Mouse (Mus musculus) mature B cell (primary cell): ENCODE measurements at regions not wholly inside any gene's neighbourhood (a gene's known extent, or its start where the extent isn't known, plus 50 kb on each side); places are given as distances from the start of the nearest gene placed in this dataset.

Experiments
- in situ Hi-C: fragments of 300-500 bp; cut with MboI; formaldehyde crosslinking; loops from 2 replicates; pipeline ENCODE4 v1.14.3; 2019

DNA sequence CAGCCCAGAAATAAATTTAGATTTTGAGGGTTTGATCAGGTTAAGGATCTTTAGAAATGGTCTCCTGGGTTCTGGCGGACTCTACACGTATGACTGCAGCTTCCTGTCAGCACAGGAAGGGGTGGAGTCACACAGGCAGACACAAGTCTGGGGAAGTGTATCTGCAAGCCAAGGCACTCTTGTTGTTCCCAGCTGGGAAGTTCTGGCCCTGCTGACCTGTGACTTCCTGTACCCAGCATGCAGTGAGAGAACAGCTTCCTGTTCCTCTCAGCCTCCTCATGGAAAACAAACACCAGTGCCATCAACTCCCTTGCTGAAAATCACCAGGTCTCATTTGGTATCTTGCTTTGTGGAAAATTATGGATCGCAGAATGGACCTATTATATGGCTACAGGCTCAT lies 140.9 kb downstream of the Ets2 start:
- in situ Hi-C loops, result no loop called here

GRCm38 (mm10) chr16:95839512-95840253 lies 137.8 kb downstream of the Ets2 start:
- in situ Hi-C loops, result no loop called here

DNA sequence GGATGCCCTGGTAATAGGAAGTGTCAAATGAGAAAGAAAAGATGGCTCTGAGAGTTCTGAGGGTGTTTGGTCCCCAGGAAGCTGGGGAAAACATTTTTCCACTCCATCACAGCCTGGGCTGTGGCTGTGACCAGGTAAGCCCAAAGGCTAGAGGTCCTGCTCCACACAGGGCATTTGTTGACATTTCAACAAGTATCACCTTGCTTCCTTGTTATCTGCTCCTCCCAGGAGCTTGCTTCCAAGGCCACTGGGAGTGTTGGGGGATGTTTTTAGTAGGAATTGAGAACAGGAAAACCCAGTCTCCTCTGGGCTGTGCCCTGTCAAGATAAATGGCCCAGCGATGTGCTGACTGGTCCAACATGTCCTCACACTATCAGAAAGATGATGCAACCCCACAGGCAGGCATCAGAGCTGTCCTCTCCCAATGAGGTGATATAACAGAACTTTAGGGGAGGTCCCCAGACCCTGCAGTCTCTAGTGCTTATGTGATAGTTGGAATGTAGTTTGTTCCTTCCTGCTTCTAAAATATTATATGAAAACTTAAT lies 137.1 kb downstream of the Ets2 start:
- in situ Hi-C loops, result no loop called here

- in situ Hi-C loops, result no loop called here
Measured at GRCm38 (mm10) chr16:95838478-95838846, 136.6 kb downstream of the Ets2 start.

GRCm38 (mm10) chr16:95837723-95838477 lies 136.0 kb downstream of the Ets2 start:
- in situ Hi-C loops, result no loop called here

DNA sequence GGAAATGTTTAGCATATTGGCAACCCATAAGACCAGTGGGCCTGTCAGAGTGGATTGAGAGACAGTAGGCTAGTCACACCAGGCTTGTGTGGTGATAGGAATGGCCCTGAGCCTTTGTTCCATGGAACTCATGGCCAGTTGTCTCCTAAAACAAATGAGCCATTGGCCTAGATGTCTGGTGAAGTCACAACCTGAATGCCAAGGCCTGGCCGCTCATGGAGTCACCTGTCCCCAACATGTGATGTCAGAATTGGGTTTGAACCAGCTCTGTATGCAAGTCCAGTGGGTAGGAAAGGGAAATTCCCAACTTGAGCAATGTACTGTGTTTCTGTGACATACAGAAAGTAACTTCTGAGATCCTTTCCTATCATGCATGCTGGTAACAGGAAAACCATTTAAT lies 134.1 kb downstream of the Ets2 start:
- in situ Hi-C loops, result no loop called here

DNA sequence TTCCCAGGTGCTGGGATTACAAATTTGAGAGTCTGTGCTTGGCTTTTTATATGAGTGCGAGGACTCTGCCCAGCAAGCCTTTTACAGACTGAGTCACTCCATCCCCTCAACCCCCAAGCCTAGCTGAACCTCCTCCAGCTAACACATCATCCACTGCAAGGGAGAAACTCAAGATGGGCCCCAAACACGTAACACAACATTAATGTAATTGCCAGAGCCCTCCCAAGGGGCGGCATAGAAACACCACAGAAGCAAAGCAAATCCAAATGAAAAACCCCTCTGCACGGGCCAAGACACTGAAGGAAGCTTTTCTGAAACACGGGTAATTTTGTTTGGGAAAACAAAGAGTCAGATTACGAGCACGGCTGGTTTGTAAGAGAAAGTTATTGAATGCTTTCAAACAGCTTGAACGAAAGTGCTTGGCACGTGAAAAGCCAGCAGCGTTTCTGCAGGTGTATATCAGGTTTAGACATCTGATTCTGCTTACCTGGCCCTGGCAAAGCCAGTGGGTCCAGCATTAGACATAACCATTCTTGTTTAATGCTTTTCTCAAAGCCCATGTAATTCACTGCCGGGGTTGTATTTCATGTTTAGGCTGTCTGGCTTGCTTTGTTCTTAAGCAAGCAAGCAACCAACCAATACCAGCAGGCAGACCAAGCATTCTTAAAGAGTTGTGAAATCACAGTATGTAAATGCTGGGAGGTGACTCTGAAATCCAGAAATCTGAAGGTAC lies 132.8 kb downstream of the Ets2 start:
- in situ Hi-C loops, result no loop called here

GRCm38 (mm10) chr16:95833455-95833854 lies 131.6 kb downstream of the Ets2 start:
- in situ Hi-C loops, result no loop called here

GRCm38 (mm10) chr16:95832346-95832739 lies 130.5 kb downstream of the Ets2 start:
- in situ Hi-C loops, result no loop called here

DNA sequence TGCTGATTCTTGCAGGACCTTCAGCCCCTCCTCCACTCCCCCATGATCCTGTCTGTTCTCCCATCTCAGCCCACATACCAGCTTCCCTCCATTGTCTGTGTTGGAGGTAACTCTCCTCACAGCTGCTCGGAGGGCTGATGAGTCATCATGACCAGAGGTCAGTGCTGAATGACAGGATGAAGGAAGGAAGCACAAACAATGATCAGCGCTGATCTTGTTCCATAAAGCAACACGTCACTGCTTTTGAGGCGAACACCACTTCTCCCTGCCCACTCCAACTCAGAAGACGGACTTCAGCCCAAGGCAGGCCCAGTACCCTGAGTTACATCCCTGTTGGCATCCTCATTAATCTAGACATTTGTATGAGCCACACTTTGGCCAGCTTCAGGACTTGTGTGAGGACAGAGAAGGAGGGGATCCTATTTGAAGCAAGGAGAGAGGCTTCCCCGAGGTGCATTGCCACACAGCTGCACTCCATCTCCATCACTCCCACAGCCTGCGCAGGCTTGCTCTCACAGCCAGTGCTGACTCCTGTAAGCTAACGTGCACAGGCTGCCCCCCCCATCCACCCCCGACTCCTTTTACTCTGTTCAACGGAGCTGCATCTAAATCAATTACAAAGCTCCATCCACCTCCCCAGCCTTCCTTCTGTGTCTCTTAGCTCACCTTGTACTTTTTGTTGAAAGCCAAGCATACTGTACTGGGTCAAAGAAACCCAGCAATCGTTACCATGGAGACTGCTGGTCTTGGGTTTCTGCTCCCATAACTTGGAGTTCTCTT lies 129.9 kb downstream of the Ets2 start:
- in situ Hi-C loops, result no loop called here

- in situ Hi-C loops, result loop anchor here (10.0 kb wide), 1 partner anchor 103 kb away; no protein-coding TSS in a partner anchor
Measured at GRCm38 (mm10) chr16:95827402-95827737, 125.5 kb downstream of the Ets2 start.

- in situ Hi-C loops, result loop anchor here (10.0 kb wide), 1 partner anchor 102 kb away; no protein-coding TSS in a partner anchor
Measured at GRCm38 (mm10) chr16:95826681-95827401, 125.0 kb downstream of the Ets2 start.

- in situ Hi-C loops, result loop anchor here (10.0 kb wide), 1 partner anchor 101 kb away; no protein-coding TSS in a partner anchor
Measured at GRCm38 (mm10) chr16:95825723-95826122, 123.8 kb downstream of the Ets2 start.

DNA sequence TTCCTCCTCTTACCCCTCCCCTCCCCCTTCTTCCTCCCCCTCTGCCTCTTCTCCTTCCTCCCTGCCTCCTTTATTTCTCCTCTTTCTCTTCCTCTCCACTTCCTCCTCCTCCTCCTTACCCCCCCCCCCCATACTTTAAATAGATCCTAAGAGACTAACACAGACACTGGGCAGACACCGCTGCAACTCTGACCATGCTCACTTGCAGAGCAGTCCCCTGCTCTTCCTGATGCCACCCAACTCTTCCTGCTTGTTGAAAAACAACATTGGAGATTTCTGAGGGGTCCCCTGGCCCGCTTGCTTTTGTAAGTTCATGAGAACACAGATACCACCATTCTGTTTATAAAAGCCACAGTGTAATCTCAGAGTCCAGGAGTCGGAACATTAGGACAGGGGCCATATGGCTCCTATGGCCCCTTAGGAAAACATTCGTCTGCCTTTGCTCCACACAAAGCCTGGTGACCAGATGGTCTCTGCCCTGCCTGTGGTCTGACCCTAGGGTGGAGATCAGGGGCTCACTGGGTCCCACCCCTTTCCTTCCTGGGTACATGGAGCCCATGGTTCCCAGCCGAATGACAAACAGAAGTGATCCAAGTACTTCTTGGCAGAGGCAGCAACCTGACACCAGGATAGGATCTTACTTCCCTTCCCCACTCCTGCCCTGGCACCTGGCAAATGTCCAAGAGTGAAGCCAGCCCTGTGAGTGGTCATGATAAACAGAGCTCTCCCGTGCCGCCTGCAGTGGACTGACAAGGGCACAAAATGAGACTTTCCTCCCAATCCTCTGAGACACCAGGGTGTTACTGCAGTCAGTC lies 123.1 kb downstream of the Ets2 start:
- in situ Hi-C loops, result loop anchor here (10.0 kb wide), 1 partner anchor 100 kb away; no protein-coding TSS in a partner anchor

DNA sequence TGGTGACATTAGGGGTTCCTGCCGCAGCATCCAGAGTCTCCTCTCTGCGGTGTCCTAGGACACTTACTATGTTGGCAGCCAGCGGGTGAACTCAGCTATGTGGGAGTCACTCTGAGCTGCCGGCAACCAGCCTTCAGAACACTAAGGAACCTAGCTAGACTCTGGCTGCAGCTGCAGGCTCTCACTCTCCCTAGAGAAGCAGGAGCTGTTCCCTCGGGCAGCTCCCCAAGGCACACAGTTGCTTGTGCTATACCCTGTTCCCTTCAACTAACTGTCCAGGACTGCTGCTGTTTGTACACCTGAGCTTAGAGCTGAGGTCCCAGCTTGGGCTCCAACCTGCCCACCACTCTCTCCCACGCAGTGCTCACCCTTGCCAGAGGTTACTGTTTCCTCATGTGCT lies 121.9 kb downstream of the Ets2 start:
- in situ Hi-C loops, result loop anchor here (10.0 kb wide), 1 partner anchor 99 kb away; no protein-coding TSS in a partner anchor

- in situ Hi-C loops, result loop anchor here (10.0 kb wide), 1 partner anchor 96 kb away; no protein-coding TSS in a partner anchor
Measured at GRCm38 (mm10) chr16:95821080-95821479, 119.2 kb downstream of the Ets2 start.

DNA sequence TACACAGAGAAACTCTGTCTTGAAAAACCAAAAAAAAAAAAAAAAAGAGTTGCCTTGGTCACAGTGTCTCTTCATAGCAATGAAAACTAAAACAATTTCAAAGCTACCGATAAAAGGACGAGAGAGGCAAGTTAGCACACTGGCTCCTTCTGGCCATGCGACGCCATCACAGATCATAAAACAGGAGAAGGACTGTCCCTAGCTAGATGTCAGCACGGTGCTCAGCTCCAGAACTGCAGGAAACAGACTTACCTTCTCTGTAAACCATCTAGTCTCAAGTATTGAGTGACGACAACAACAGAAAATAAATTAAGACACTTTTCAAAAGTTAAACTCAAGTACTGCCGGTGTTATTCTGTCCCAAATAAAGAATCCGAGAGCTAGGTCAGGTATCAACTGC lies 118.7 kb downstream of the Ets2 start:
- in situ Hi-C loops, result loop anchor here (10.0 kb wide), 1 partner anchor 96 kb away; no protein-coding TSS in a partner anchor

DNA sequence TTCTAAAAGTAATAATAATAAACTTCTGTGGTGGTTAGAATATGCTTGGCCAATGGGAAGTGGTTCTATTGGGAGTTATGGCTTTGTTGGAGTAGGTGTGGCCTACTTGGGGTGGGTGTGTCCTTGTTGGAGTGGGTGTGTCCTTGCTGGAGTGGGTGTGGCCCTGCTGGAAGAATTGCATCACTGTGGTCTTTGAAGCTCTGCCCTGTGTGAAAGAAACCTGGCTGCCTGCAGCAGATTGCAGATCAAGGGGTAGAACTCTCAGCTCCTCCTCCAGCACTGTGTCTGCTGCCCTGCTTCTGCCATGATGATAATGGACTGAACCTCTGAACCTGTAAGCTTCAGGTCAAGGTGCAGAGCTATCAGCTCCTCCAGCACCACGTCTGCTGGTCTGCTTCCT lies 118.1 kb downstream of the Ets2 start:
- in situ Hi-C loops, result loop anchor here (10.0 kb wide), 1 partner anchor 95 kb away; no protein-coding TSS in a partner anchor

DNA sequence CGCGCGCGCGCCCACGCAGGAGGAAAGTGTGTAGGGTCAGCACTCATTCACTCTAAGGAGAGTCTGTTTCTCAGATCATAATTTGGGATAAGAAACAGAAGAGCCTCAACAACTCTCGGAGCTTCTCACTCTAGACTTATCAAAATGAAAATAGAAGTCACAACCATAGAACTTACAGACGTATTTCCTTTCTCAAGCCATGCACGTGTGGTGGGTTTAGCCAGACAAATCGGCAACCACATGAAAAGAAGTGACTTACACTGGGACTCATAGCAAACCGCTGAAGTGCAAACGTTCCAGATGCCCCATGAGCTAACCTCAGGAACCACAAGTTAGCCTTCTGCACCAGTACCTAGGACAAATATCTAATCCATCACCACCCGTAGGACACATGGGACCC lies 114.1 kb downstream of the Ets2 start:
- in situ Hi-C loops, result no loop called here
